Mouse (Mus musculus) retina, adult 2 months (tissue): Measurements from ENCODE around the gene Hba-a1.
"Not testable (repeated sequence)": the region's sequence is repeated elsewhere in the genome, so short reads cannot be mapped to it uniquely, and the experiment has no call there.

Experiments used
- DNase-seq: peaks from one replicate; pipeline ENCODE4 v3.0.0-alpha.2; 2012; ENCODE audit warnings: low read depth, low spot score

The Hba-a1 gene

DNA sequence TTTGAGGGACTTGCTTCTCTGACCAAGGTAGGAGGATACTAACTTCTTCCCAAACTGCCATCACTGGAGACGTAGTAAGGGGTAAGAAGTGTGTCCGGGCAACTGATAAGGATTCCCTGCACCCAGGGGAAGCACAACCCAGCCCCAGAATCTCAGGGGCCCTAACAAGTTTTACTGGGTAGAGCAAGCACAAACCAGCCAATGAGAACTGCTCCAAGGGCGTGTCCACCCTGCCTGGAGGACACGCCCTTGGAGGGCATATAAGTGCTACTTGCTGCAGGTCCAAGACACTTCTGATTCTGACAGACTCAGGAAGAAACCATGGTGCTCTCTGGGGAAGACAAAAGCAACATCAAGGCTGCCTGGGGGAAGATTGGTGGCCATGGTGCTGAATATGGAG, 12.9 kb downstream of the Hba-a1 start, which contains the start of gene Hba-a2:
Gene Hba-a2, plus strand, starts transcription at position 287 of the 400 bp plus-strand sequence.
- not testable (repeated sequence) for DNase-seq

DNA sequence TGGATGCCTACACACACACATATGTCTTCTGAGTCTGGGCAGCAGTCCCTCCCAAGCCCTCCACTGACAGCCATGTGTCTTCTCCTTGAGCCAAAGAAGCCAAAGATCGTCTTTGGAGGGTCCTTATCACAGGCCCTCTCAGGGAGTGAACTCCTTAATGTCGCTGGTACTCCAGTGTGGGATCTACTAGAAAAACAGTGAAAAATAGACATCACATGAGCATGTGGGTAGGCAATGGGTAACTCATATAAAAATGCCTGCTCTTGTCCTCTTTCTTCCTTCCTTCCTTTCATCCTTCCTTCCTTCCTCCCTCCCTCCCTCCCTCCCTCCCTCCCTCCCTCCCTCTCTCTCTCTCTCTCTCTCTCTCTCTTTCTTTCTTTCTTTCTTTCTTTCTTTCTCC, 14.1 kb downstream of the Hba-a1 start:
- DNase-seq = not testable (repeated sequence)

DNA sequence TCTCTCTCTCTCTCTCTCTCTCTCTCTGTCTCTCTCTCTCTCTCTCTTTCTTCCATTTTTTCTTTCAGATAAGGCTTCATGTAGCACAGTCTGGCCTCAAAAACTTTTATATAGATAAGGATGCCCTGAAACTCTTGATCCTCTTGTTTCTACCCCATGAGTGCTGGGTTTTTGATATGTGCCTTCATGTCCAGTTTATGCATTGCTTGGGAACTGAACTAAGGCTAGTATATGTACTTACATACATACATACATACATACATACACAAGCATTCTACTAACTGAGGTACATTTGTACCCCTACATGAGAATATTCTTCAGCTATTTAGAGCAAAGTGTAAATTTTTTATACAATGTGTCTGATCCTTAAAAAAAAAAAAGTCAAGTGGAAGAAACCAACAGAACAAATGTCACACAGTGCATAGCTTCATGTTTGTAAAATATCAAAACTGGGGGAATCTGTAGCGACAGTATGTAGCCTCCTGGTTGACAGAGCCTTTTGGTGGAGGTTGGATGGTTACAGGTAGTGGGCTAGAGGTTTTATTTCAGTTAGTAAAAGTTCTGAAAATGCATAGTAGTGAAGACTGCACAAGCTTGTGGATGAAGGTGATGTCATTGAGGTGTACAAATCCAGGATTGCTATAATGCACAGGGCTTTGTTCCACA, 14.7 kb downstream of the Hba-a1 start:
- no peak for DNase-seq

GRCm38 (mm10) chr11:32298532-32298918, 15.2 kb downstream of the Hba-a1 start:
- DNase-seq = no peak

GRCm38 (mm10) chr11:32299865-32300264, 16.6 kb downstream of the Hba-a1 start, which contains the start of gene Hbq1a:
Gene Hbq1a, plus strand, starts transcription at chr11:32300069.
- DNase-seq = peak; percentile 6

- DNase-seq = no peak
These were observed 17.3 kb downstream of the Hba-a1 start for GRCm38 (mm10) chr11:32300279-32301267.

DNA sequence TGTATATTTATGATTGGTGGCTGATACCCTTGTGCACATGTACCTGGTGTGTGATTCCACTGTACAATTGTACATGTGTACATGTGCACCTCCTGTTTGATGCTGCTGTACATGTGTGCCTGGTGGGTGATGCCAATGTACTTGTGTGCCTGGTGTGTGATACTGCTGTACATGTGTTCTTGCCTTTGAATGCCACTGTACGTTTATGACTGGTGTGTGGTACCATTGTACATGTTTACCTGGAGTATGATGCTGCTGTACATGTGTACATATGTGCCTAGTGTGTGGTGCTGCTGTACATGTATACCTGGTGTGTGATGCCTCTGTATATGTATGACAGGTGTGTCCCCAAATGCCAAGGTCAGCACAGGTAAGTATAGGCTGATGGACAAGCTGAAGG, 18.2 kb downstream of the Hba-a1 start:
- DNase-seq = no peak

DNA sequence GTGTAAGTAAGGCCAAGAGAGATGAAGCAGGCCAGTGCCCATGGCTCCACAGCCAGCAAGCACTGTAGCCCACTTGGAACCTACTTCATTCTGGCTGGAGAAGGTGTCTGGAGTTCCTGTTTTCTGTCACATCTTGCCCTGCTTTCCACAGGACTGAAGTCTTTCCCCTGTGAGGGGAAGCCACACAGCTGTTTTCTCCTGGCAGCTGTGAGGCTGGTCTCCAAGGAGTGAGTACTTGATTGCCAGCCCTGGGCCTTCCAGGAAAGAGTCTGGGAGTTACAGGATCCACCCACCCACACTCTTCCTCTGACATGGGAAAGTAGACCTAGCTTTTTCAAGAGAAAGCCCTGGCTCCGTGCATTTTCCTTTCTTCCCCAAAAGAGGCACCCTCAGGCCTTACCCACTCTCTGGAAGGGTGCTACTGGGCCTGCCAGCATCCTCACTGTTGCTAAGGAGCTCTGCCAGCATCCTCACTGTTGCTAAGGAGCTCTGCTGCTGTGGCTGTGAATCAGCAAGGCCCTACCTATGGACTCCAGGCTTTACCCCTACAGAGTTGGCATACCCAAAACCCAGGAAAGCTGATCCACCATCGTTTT, 19.6 kb downstream of the Hba-a1 start:
- DNase-seq = no peak

DNA sequence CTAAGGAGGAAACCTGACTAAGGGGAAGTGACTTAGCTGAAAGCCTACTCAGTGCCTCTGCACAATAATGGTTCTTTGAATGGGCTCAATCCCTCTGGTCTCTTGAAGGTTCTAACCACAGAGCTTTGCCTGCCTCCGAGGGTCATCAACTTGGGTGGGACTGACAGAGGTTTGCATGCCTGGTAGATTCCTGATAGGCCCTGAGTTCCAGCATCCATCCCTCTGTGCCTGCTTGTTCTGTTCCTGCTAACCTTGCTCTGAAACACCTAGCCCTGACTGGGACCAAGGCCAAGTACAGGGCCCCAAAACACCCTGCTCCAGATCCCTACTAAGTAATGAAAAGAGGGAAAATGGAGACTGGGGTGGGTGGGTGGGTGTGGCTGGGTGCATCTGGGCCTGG, 20.1 kb downstream of the Hba-a1 start:
- no peak for DNase-seq

DNA sequence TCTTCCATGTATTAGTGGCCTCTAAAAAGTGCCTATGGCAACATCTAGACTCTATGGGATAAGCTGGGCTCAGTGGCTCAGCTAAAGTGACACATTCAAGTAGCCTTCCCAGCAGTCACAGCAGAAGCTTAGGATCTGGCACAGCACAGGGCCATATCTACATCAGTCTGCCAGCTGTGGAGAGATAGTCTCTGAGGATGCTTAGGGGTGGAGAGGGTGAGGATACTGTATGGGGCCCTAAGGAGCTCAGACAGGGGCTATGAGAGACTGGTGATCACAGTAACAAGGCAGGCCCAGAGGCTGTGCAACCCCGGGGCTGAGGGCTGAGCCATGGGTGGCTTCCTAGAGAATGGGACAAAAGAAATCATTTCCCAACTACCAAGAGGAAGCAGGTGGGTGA, 23.7 kb downstream of the Hba-a1 start:
- no peak for DNase-seq

DNA sequence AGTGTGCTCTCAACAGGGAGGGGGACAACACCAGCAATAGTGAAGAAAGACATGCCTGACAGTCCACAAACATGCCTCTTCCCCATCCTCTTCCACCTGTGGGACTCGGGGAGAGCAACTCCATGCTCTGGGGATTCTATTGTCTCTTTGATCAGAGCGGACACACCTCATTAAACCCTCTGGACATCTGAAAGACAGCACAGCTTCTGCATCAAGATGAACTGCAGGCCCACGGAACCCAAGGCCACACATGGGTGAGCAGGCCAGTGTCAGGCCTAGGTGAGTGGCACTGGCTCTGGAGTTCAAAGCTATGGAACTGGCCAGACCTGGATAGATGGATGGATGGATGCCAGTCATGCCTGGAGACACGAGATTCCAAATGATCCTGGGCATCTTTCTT, 26.1 kb downstream of the Hba-a1 start:
- no peak for DNase-seq

DNA sequence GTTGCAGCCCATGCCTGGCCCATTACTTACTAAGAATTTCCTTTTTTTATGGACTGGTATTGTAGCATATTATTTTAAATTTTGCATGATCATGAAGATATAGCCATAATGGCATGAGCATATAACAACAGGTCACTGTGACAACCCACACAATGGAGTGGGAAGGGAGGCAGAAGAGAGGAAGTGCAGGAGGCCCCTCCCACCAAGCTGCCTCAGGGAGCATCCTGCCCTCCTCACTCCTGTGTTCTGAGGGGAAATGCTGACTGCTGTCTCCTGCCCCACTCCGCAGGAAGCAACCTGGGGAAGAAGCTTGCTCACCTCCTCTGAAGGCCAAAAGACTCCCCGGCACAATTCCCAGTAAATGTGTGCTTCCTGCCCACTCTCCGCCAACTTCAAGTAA, 26.6 kb downstream of the Hba-a1 start:
- DNase-seq = no peak

GRCm38 (mm10) chr11:32316009-32316408, 32.7 kb downstream of the Hba-a1 start:
- no peak for DNase-seq

DNA sequence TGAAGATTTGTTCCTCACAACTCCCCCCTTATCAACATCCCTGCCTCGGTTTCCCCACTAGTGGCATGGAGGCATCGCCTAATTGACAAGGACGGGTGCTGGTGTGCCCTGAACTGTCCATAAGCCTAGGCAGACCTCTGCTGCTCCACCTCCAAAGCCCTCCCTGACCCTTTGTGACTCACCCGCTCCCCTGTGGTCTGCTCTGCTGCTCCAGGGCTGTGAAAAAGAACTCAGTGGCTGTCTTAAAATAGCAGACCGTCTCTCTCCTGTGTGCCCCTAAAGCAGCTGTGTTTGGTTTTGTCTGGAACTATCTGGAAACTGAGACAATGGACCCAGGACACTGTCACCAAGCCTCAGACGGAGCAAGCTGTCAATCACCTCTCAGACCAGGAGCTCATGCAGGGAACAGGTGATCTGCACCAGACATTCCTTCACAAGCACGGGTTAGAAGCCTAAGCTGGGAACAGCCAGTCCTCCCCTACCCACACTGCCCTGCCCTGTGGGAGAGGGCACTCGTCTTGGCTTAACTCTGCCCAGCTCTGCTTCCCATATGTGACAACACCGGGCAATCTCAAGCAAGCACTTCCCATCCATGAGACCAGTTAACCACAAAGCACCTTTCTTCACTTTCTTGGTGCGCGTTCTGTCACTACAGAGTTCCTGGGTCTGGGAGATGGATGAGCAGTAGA, 37.3 kb downstream of the Hba-a1 start:
- no peak for DNase-seq

GRCm38 (mm10) chr11:32321196-32321565, 37.9 kb downstream of the Hba-a1 start:
- DNase-seq = no peak

GRCm38 (mm10) chr11:32324609-32325008, 41.3 kb downstream of the Hba-a1 start:
- DNase-seq = peak; percentile 54

DNA sequence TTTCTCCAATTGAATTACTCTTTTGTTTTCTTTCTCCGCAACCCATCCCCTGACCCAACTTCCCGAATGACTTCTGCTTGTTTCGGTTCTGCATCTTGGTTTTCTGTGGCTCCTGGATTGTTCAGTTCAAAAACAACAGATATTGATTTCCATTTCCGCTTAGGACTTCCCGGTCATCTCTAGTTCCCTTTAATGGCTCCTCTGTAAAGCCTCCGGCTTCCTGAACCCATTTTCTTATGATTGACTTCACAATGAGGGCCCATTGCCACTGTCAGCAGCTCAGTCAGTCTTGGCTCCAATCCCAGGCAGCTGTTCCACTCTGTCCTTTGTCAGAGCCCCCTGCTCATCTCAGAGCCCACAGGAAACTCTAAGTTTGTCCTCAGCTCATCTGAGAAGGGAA, 47.8 kb downstream of the Hba-a1 start:
- no peak for DNase-seq

- DNase-seq = no peak
These were observed 48.5 kb downstream of the Hba-a1 start for GRCm38 (mm10) chr11:32331861-32332260.

DNA sequence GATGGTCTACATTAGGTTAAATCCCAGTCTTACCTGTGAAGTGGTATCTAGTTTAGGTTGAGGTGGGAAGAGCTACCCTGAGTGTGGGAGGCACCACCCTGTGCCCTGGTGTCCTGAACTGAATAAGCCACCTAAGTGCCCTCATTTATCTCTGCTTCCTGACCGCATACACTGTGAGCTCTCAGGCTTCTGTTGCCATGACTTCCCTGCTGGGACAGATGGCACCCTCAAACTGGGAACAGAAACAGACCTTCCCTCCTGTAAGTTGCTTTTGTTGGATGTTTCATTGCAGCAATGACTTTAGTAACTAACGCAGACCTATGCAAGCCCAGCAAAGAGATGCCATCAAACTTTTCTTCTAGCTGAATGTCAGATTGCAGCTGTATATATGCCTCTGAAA, 49.9 kb downstream of the Hba-a1 start:
- no peak for DNase-seq
